Mouse (Mus musculus): ENCODE measurements around the gene Chrna1.

GRCm38 (mm10) chr2:73605077-73605476, 24.9 kb upstream of the Chrna1 start:
- TF ChIP-seq CTCF (IDR thresholded peaks at IDR 0.05; ENCODE audit: insufficient read depth, low read length) (no peak), POLR2A (IDR thresholded peaks at IDR 0.05; ENCODE audit: borderline replicate concordance, extremely low read depth, low read depth, low read length) (no peak)

Measured in lung, adult 2 months (tissue).